Mouse (Mus musculus) ES-Bruce4 (cell line): Measurements from ENCODE around the gene 1700020D05Rik. TPM values are rescaled to one million over a fixed set of nuclear protein-coding genes. Genes with fewer than 3 reads are reported as not detected.

Experiments used
- H3K27ac ChIP-seq: 2 replicates; pipeline ENCODE4 v1.5.1; 2012; ENCODE audit warnings: low read length, inconsistent platforms; ENCODE audit not compliant: insufficient read depth
- H3K27me3 ChIP-seq: 2 replicates; pipeline ENCODE4 v1.6.1; 2012; ENCODE audit warnings: mild to moderate bottlenecking, low read length, inconsistent platforms; ENCODE audit not compliant: control insufficient read depth, poor library complexity, insufficient read depth, severe bottlenecking
- H3K36me3 ChIP-seq: 2 replicates; pipeline ENCODE4 v1.6.1; 2012; ENCODE audit warnings: inconsistent platforms, mild to moderate bottlenecking, low read length, moderate library complexity; ENCODE audit not compliant: control insufficient read depth, poor library complexity, insufficient read depth, severe bottlenecking
- H3K4me1 ChIP-seq: one replicate; pipeline ENCODE4 v1.8.1; 2011; ENCODE audit warnings: low read length; ENCODE audit not compliant: control insufficient read depth, insufficient read depth
- H3K4me3 ChIP-seq: 2 replicates; pipeline ENCODE4 v1.5.1; 2011; ENCODE audit warnings: low read depth, mild to moderate bottlenecking, low read length
- H3K9ac ChIP-seq: 2 replicates; pipeline ENCODE4 v1.6.1; 2012; ENCODE audit warnings: low read depth, mild to moderate bottlenecking, inconsistent platforms; ENCODE audit not compliant: poor library complexity, severe bottlenecking
- H3K9me3 ChIP-seq: replicated peaks from 2 replicates; pipeline ENCODE4 v1.6.1; 2012; ENCODE audit warnings: mild to moderate bottlenecking, low read length, inconsistent platforms; ENCODE audit not compliant: control insufficient read depth, poor library complexity, insufficient read depth, severe bottlenecking
- CTCF ChIP-seq: IDR thresholded peaks from one replicate; pipeline ENCODE4 v1.8.1; 2011; ENCODE audit warnings: low read depth, low read length
- EP300 ChIP-seq: IDR thresholded peaks from 2 replicates; pipeline ENCODE4 v1.6.1; 2011; ENCODE audit warnings: low read depth, low read length; ENCODE audit not compliant: insufficient read depth
- POLR2A ChIP-seq: IDR thresholded peaks from one replicate; pipeline ENCODE4 v1.8.1; 2011; ENCODE audit warnings: low read length; ENCODE audit not compliant: insufficient read depth
- polyA plus RNA-seq: library from polyadenylated mRNA; stranded (reverse); fragments of >200 nt; gene quantifications from 2 replicates; pipeline ENCODE4 v1.2.4, GENCODE M21; 2011; ENCODE audit warnings: low read depth; ENCODE audit not compliant: missing spikeins, insufficient read depth, insufficient read length

The 1700020D05Rik gene
- polyA plus RNA-seq, 1 experiment, result 0.99 TPM

GRCm38 (mm10) chr19:5481398-5481797 is 22.2 kb downstream of the 1700020D05Rik start:
- no peak for TF ChIP-seq POLR2A
- no peak for TF ChIP-seq EP300
- TF ChIP-seq CTCF, result no peak
- Histone ChIP-seq H3K36me3 (0 out of 2 replicates have a peak, but pooled peaks cover 2% of the 10 kb centered on the region), H3K27ac (no peak overlapping the region), H3K9ac (no peak overlapping the region), H3K4me1 (no peaks in the 10 kb centered on the region), H3K9me3 (no peaks in the 10 kb centered on the region), H3K4me3 (no peak overlapping the region), H3K27me3 (no peaks in the 10 kb centered on the region)

GRCm38 (mm10) chr19:5480016-5480415 is 23.6 kb downstream of the 1700020D05Rik start:
- H3K9ac ChIP-seq, result no peak overlapping the region
- no peaks in the 10 kb centered on the region for H3K4me1 ChIP-seq
- no peaks in the 10 kb centered on the region for H3K27me3 ChIP-seq
- 0 out of 2 replicates have a peak, but pooled peaks cover 2% of the 10 kb centered on the region for H3K36me3 ChIP-seq
- TF ChIP-seq CTCF (no peak), EP300 (no peak), POLR2A (no peak)
- H3K4me3 ChIP-seq, result no peak overlapping the region
- no peak overlapping the region for H3K27ac ChIP-seq
- H3K9me3 ChIP-seq, result no peaks in the 10 kb centered on the region

- Histone ChIP-seq H3K9ac (no peak overlapping the region), H3K4me1 (no peaks in the 10 kb centered on the region), H3K27ac (no peak overlapping the region), H3K9me3 (no peaks in the 10 kb centered on the region), H3K4me3 (no peak overlapping the region), H3K36me3 (no peaks in the 10 kb centered on the region), H3K27me3 (no peaks in the 10 kb centered on the region)
- no peak for TF ChIP-seq POLR2A
- TF ChIP-seq CTCF, result no peak
- TF ChIP-seq EP300, result no peak
These were observed 25.8 kb downstream of the 1700020D05Rik start for GRCm38 (mm10) chr19:5477668-5478300.

GRCm38 (mm10) chr19:5477004-5477667 is 26.5 kb downstream of the 1700020D05Rik start:
- H3K9me3 ChIP-seq, result no peaks in the 10 kb centered on the region
- H3K36me3 ChIP-seq, result no peaks in the 10 kb centered on the region
- H3K9ac ChIP-seq, result no peak overlapping the region
- H3K4me1 ChIP-seq, result no peaks in the 10 kb centered on the region
- no peak overlapping the region for H3K27ac ChIP-seq
- H3K27me3 ChIP-seq, result no peaks in the 10 kb centered on the region
- no peak overlapping the region for H3K4me3 ChIP-seq
- TF ChIP-seq EP300, result no peak
- no peak for TF ChIP-seq CTCF
- no peak for TF ChIP-seq POLR2A

- Histone ChIP-seq H3K4me3 (peak overlapping the region; percentile 58), H3K27ac (no peak overlapping the region), H3K9ac (peak overlapping the region; percentile 65), H3K36me3 (no peaks in the 10 kb centered on the region), H3K9me3 (no peaks in the 10 kb centered on the region), H3K4me1 (no peaks in the 10 kb centered on the region), H3K27me3 (no peaks in the 10 kb centered on the region)
- no peak for TF ChIP-seq POLR2A
- no peak for TF ChIP-seq CTCF
- no peak for TF ChIP-seq EP300
These were observed 28.4 kb downstream of the 1700020D05Rik start for GRCm38 (mm10) chr19:5475069-5475714.

GRCm38 (mm10) chr19:5474281-5475068 is 29.1 kb downstream of the 1700020D05Rik start:
- H3K4me1 ChIP-seq, result no peaks in the 10 kb centered on the region
- H3K27me3 ChIP-seq, result no peaks in the 10 kb centered on the region
- no peak for TF ChIP-seq CTCF
- no peak for TF ChIP-seq EP300
- TF ChIP-seq POLR2A, result no peak
- peak overlapping the region; percentile 60 for H3K4me3 ChIP-seq
- H3K27ac ChIP-seq, result no peak overlapping the region
- no peaks in the 10 kb centered on the region for H3K36me3 ChIP-seq
- H3K9ac ChIP-seq, result peak overlapping the region; percentile 65
- H3K9me3 ChIP-seq, result no peaks in the 10 kb centered on the region
